Mouse (Mus musculus): ENCODE data around the gene Wdr46. TPM values are rescaled to one million over a fixed set of nuclear protein-coding genes. Genes with fewer than 3 reads are reported as not detected.

Gene Wdr46
- total RNA-seq, 2 experiments from 2014 or later = 53.1 to 64.4 TPM

DNA sequence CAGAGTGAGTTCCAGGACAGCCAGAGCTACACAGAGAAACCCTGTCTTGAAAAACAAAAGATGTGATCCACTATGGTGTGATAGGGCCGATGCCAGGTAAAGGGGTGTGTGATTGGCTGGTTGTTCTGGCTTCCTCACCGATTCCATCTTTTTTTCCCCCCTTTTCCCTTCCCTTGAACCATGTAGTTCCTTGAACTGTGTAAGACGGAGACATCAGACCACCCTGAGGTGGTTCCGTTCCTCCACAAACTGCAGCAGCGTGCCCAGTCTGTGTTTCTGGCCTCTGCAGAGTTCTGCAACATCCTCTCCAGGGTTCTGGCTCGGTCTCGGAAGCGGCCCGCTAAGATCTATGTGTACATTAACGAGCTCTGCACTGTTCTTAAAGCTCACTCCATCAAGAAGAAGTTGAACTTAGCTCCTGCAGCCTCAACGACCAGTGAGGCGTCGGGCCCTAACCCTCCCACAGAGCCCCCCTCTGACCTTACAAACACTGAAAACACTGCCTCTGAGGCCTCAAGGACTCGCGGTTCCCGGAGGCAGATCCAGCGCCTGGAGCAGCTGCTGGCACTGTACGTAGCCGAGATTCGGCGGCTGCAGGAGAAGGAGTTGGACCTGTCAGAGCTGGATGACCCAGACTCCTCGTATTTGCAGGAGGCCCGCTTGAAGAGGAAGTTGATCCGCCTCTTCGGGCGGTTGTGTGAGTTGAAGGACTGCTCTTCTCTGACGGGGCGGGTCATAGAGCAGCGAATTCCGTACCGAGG lies 29.2 kb upstream of the Wdr46 start:
- no peak for ATAC-seq (replicated peaks; ENCODE audit: poor library complexity)

DNA sequence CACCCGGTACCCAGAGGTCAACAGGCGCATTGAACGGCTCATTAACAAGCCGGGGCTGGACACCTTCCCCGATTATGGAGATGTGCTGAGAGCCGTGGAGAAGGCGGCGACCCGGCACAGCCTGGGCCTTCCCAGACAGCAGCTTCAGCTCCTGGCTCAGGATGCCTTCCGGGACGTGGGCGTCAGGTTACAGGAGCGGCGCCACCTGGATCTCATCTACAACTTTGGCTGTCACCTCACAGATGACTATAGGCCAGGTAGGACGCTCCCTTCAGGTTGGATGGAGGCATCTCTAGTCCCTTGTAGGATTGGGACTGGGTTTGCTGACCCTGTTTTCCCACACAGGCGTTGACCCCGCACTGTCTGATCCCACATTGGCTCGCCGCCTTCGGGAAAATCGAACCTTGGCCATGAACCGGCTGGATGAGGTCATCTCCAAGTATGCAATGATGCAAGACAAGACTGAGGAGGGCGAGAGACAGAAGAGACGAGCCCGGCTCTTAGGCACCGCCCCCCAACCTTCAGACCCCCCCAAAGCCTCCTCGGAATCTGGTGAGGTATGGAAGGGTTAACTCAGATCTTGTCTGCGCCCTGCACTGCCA lies 28.5 kb upstream of the Wdr46 start:
- ATAC-seq (replicated peaks; ENCODE audit: poor library complexity) = no peak

DNA sequence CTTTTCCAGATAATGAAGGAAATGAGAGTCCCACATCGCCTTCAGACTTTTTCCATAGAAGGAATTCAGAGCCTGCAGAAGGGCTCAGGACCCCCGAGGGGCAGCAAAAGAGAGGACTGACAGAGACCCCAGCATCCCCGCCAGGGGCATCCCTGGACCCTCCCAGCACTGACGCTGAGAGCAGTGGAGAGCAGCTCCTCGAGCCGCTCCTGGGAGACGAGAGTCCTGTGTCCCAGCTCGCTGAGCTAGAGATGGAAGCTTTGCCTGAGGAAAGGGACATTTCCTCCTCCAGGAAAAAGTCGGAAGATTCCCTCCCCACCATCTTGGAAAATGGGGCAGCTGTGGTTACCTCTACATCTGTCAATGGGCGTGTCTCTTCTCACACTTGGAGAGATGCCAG lies 27.2 kb upstream of the Wdr46 start:
- no peak for ATAC-seq (replicated peaks; ENCODE audit: poor library complexity)

DNA sequence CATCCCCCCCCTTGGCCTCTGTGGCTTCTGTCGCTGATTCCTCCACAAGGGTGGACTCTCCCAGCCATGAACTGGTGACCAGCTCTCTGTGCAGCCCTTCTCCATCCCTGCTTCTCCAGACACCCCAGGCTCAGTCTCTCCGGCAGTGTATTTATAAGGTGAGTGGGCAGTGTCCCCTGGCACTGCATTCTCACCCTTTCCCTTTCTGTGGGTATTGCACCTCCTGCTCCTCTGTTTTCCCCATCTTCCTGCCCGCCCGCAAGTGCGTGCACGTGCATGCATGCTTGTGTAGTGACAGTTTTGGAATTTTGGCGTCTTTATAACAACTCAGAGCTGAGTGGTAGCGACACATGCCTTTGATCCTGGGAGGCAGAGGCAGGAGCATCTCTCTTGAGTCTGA lies 26.6 kb upstream of the Wdr46 start:
- ATAC-seq (replicated peaks; ENCODE audit: poor library complexity) = no peak

DNA sequence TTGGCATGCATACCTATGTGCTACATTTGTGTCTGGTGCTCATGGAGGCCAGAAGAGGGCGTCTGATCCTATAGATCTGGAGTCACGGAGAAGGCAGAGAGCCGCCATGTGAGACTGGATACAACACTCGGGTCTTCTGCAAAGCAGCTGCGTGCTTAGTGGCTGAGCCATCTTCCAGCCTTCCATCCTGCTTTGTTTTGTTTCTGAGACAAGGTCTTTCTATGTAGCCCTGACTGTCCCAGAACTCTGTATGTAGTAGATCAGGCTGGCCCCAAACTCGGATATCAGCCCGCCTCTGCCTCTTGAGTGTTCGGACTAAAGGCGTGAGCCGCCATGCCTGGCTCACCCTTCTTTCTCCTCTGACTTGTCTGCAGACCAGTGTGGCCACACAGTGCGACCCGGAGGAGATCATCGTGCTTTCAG lies 25.5 kb upstream of the Wdr46 start:
- ATAC-seq (replicated peaks; ENCODE audit: poor library complexity) = no peak

DNA sequence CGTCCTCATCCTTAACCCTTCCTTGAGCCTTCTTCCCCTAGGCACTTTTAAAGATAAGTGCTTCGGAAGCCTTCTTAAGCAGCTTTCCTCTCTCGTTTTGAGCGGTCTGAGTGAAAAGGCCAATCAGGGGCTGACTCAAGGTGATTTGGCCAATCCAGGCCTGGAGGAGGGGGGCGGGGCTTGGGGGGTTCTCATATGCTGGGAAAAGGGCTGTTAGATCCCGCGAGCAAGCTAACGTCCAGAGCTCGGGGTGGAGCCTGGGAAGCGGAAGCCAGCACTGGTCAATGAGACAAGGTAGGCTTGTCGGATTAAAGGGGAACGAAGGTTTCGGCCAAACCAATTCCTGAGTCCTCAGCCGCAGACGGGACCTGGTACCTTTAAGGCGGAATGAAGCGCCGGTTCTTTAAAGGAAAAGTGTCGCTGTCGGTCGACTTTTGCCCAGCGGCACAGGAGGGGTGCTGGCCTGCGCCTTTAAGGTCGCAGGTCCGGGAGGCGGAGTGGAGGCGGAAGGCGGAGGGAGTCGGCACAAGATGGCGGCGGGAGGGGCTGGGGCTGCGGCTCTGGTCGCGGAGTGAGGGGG lies 24.7 kb upstream of the Wdr46 start, which contains the start of the genes Tapbp and Zbtb22:
Gene Tapbp (plus strand): TSS at position 229 of the 580 bp plus-strand sequence.
Gene Zbtb22 (plus strand): TSS at position 234 of the 580 bp plus-strand sequence.
- peak; percentile 67 for ATAC-seq (replicated peaks; ENCODE audit: poor library complexity)

DNA sequence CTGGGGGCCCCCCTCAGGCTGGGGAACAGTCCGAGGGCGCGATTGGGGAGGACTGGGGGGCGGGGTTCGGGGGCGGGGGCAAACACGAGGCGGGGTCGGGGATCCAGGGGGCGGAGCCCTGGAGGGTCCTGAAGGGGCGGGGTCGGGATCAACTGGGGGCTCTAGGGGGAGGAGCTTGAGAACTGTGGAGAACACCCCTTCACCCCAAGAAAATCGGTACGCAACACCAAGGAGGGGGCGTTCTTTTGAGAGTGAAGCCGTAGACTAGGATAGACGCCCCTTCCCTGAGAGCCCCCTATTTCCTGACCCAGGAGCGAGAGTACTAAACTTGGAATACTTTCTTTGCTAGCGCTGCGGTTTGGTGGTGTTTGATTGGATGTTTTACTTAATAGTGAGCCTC lies 24.2 kb upstream of the Wdr46 start:
- ATAC-seq (replicated peaks; ENCODE audit: poor library complexity) = no peak

DNA sequence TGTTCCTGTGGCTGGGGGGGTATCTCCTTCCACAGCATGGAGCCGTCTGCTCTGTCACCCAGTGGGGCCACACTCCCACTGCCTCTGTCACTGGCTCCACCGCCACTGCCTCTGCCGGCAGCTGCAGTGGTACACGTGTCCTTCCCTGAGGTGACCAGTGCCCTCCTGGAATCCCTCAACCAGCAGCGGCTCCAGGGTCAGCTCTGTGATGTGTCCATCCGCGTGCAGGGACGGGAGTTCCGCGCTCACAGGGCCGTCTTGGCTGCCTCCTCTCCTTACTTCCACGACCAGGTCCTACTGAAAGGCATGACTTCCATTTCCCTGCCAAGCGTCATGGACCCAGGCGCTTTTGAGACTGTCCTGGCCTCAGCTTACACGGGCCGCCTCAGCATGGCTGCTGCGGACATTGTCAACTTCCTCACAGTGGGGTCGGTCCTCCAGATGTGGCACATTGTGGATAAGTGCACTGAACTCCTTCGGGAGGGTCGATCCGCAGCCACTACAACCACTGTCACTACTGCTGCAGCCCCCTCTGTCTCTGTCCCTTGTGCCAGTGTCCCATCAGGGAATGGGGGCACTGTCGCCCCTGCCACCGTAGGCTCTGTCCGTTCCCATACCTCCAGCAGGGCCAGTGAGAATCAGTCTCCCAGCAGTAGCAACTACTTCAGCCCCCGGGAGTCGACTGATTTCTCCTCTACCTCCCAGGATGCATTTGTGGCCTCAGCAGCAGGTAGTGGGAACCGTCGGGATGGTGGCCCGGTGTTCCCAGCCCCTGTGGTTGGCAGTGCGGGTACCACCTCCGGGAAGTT lies 23.4 kb upstream of the Wdr46 start:
- no peak for ATAC-seq (replicated peaks; ENCODE audit: poor library complexity)

DNA sequence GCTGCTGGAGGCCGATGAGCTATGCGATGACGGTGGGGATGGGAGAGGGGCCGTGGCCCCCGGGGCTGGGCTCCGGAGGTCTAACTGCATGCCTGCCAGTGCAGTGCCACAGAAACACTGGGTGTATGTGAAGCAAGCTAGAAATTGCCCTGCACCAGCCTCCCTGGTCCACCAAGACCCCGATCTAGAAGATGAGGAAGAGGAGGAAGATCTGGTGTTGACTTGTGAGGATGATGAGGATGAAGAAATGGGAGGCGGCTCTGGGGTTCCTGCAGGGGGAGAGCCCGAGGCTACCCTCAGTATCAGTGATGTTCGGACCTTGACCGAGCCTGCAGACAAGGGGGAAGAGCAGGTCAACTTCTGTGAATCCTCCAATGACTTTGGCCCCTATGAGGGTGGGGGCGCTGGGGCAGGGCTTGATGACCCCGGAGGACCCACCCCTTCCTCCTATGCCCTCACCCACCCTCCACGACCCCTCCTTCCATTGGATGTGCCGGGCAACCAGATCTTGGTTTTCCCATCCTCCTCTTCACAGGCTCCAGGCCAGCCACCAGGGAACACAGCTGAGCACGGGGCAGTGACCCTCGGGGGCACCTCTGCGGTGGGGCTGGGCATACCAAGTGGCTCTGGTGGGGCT lies 22.7 kb upstream of the Wdr46 start:
- no peak for ATAC-seq (replicated peaks; ENCODE audit: poor library complexity)

DNA sequence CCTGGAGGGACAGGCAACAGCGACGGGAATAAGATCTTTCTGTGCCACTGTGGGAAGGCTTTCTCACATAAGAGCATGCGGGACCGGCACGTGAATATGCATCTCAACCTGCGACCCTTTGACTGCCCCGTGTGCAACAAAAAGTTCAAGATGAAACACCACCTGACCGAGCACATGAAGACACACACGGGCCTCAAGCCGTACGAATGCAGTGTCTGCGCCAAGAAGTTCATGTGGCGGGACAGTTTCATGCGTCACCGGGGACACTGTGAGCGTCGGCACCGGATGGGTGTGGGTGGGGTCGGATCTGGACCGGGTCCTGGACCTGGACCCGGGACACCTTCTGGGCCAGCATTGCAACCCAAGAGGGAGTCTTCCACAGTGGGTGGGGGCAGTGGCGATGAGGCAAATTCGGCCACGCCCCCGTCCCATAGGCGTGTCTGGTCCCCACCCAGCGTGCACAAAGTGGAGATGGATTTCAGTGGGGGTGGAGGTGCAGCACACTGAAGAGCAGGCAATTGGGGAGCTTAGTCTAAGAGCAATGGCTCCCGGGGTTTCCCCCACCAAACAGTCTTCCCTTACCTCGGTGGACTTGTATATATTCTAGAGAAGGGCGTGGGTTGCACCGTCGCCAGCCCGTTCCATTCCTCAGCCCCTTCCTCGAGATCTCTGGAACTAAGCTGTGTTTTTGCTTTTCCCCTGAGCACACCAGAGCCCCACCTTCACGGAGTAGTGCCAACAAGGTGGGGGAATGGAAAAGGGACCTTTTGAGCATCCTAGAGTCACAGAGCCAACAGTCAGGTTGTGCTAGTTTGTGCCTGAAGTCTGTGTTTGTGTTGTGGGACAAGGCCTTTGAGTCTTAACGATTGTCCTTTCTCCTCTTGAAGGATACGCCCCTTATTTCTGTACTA lies 21.9 kb upstream of the Wdr46 start:
- 0 out of 2 replicates have a peak, but pooled peaks have one; percentile 1 for ATAC-seq (replicated peaks; ENCODE audit: poor library complexity)

DNA sequence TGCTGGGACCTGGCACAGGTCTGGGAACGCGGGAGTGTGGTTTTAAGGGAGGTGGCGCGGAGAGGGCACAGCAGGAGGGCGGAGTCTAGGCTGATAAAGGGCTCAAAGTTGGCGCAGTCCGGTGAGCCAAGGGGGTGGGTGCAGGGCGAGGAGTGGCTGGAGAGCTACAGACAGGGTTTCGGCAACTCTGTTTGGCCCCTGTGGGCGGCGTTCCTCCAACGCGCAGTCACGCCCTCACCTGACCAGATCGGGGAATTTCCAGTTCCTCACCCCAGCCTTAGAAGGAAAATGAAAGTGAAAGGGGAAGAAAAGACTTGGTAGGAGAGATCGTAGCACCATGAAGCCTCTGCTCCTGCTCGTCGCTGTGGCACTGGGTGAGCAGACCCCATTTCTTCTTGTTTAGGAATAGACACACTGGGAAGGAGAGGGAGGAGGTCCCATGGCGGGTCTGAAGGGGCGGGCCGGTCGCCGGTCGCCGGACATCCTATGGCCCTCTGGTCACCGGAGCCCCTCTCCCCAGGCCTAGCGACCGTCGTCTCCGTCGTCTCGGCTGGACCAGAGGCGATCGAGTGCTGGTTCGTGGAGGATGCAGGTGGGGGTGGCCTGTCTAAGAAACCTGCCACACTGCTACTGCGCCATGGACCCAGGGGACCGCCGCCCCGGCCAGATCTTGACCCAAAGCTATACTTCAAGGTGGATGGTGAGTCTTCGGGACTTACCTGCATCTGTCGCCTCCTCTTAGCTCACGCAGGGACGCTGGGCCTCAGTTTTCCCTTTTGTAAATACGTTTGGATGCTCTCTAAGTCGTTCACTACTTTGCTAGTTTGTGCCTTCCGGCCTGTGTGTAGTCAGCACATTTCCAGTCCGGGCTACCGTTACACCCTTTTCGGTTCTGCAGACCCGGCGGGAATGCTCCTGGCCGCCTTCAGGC lies 20.8 kb upstream of the Wdr46 start:
- ATAC-seq (replicated peaks; ENCODE audit: poor library complexity) = peak; percentile 64

DNA sequence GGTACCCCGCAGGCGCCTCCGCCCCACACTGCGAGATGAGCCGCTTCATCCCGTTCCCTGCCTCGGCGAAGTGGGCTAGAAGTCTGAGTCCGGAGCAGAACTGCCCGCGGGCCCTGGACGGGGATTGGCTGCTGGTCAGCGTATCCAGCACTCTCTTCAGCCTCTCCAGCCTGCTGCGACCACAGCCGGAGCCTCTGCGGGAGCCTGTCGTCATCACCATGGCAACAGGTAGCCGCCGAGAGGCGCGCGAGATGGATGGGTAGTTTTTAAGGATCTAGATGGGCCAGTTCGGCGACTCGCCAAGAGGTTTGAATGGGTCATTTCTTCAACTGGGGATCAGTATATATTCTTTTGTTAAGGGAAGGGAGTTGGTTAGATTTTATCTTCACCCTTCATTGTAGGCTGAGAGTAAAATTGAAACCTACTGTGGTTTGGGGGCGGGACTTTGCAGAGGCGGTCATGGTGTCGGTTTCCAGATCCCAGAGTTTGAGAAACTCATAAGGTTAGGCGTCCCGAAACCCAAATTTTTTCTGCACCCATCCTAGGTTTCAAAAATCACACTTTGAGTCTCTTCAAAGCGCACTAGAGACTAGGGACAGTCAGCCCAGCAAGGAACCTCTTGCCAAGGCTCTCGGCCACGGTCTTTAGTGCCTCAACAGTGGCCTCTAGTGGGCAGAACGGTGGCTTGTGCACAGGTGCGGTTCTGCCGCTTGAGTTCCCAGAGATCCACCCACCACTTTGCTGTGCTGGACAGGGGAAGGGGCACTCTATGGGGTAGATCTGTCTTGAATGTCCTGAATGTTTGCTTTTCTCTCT lies 20.0 kb upstream of the Wdr46 start:
- peak; percentile 42 for ATAC-seq (replicated peaks; ENCODE audit: poor library complexity)

DNA sequence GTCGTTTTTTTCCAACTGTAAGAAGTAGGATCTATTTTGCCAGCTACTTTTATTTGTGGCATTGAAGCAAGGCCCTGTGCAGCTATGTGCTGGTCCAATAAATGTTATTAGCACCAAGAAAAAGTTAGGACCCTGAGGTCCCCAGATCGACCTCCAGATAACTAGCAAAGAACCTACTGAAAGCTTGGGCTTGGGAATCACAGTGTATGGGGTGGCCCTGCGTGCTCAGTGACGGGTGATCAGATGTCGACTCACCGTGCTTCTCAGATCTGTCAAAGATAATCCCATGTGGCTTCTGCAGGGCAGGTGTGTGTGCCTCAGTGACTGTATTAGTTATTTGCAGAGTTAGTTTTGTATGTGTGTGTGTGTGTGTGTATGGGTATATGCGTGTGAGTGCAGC lies 19.1 kb upstream of the Wdr46 start:
- no peak for ATAC-seq (replicated peaks; ENCODE audit: poor library complexity)

DNA sequence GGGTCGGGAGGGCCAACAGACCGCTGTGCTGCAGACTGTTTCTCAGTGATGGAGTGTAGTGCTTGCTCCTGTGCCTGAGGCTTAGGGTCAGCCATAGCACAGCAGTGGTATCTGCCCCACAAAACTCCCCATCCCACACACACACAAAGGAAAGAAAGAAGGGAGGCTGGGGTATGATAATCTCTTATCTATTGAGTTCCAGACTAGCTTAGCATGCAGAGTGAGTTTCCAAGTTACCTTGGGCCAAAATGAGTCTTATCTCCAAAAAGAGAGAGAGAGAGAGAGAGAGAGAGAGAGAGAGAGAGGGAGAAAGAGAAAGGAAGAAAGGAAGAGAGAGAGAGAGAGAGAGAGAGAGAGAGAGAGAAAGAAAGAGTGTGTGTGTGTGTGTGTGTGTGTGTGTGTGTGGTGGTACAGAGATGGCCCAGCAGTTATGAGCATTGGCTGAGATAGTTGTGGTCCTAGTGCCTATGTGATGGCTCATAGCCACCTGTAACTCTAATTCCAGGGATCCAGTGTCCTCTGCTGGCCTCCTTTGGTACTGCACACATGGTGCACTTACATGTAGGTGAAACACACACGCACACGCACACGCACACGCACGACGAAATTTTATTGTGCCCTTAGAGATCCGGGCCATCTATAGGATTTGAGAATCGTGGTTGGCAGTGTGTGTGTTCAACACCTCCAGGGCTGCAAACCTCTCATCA lies 15.7 kb upstream of the Wdr46 start:
- peak; percentile 29 for ATAC-seq (replicated peaks; ENCODE audit: poor library complexity)

DNA sequence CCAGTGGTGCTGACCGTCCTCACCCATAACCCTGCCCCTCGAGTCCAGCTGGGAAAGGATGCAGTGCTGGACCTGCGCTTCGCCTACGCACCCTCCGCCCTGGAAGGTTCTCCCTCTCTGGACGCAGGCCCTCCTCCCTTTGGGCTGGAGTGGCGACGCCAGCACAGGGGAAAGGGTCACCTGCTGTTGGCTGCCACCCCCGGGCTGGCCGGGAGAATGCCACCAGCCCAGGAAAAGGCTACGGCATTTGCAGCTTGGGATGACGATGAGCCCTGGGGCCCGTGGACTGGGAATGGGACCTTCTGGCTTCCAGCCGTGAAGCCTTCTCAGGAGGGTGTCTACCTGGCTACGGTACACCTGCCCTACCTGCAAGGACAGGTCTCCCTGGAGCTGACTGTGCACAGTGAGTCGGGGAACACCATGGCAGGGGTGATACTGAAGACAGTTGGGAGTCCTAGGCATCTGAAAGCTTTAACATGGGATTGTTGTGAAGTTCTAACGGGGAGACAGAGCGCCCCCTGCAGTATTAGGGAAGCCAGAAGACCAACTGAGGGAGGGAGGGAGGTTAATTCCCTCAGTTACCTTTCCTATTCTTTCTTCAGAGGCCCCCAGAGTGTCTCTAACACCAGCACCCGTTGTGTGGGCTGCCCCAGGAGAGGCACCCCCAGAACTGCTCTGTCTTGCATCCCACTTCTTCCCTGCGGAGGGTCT lies 14.9 kb upstream of the Wdr46 start:
- no peak for ATAC-seq (replicated peaks; ENCODE audit: poor library complexity)

DNA sequence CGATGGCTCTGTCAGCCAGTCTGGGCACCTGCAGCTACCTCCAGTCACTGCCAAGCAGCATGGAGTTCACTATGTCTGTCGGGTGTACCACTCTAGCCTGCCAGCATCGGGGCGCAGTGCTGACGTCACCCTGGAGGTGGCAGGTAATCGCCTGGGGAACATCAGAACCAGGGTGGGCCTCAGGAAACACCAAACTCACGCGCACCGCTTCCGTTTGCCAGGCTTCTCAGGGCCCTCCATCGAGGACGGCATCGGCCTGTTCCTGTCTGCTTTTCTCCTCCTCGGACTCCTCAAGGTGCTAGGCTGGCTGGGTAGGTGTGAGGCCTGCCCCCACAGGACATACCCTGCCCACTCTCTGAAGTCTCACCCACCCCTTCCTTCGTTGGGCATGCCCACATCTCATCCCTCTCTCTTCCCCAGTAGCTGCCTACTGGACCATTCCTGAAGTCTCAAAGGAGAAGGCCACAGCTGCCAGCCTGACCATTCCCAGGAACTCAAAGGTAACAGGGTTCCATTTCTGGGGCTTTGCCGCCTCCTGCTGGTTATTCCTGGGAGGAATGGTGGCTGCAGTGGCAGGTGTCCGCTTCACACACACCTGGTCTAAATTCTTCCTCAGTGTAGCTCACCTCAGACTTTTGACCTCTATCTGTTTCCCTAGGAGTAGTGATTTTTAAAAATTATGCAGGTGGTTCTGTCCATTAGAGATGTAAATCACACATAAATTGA lies 14.1 kb upstream of the Wdr46 start:
- ATAC-seq (replicated peaks; ENCODE audit: poor library complexity) = no peak

Measured in megakaryocyte progenitor cell, adult 5-6 weeks (primary cell).